Mouse (Mus musculus): ENCODE data around the gene Saa4.

DNA sequence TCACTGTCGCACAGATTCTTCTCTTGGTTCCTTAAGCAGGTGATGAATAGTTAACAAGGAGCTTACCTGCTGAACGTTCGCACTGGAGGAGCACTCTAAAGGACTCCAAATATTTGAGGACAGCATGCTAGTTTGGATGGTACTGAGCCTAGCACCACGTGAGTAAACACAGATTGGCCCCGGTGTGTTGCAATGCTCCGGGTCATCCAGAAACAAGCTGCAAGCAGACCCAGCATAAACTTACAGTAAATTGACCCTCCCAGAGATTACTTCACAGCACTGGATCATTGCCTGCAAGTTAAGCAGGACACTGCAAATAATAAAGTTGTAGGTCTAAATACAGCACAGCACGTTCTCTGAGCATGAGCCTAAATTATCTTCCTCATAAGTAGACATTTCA lies 12.9 kb downstream of the Saa4 start:
- TF ChIP-seq CTCF (IDR thresholded peaks at IDR 0.05; ENCODE audit: extremely low read depth, insufficient read length, insufficient replicate concordance, low read depth, low read length) (no peak), POLR2A (IDR thresholded peaks at IDR 0.05; ENCODE audit: low read depth, low read length) (no peak)
